Mouse (Mus musculus): ENCODE measurements around the gene Tacc3.

Tacc3 gene

GRCm38 (mm10) chr5:33694848-33695717 is 37.2 kb downstream of the Tacc3 start:
- peak; percentile 40 for DNase-seq (ENCODE audit: low read depth, low spot score)

- DNase-seq (ENCODE audit: low read depth, low spot score): no peak
Measured at GRCm38 (mm10) chr5:33695718-33696121, 37.8 kb downstream of the Tacc3 start.

- no peak for DNase-seq (ENCODE audit: low read depth, low spot score)
Measured at GRCm38 (mm10) chr5:33696430-33696829, 38.5 kb downstream of the Tacc3 start.

GRCm38 (mm10) chr5:33697534-33697933 is 39.6 kb downstream of the Tacc3 start:
- DNase-seq (ENCODE audit: low read depth, low spot score): no peak

GRCm38 (mm10) chr5:33697947-33698512 is 40.1 kb downstream of the Tacc3 start:
- no peak for DNase-seq (ENCODE audit: low read depth, low spot score)

- DNase-seq (ENCODE audit: low read depth, low spot score): no peak
Measured at GRCm38 (mm10) chr5:33698669-33699068, 40.7 kb downstream of the Tacc3 start.

- no peak for DNase-seq (ENCODE audit: low read depth, low spot score)
Measured at GRCm38 (mm10) chr5:33700010-33700409, 42.1 kb downstream of the Tacc3 start.

- DNase-seq (ENCODE audit: low read depth, low spot score): no peak
Measured at GRCm38 (mm10) chr5:33701832-33702231, 43.9 kb downstream of the Tacc3 start.

- DNase-seq (ENCODE audit: low read depth, low spot score): no peak
Measured at GRCm38 (mm10) chr5:33703999-33704398, 46.1 kb downstream of the Tacc3 start.

GRCm38 (mm10) chr5:33704945-33705611 is 47.1 kb downstream of the Tacc3 start:
- no peak for DNase-seq (ENCODE audit: low read depth, low spot score)

GRCm38 (mm10) chr5:33705612-33706349 is 47.9 kb downstream of the Tacc3 start:
- DNase-seq (ENCODE audit: low read depth, low spot score): no peak

- no peak for DNase-seq (ENCODE audit: low read depth, low spot score)
Measured at GRCm38 (mm10) chr5:33706350-33706629, 48.4 kb downstream of the Tacc3 start.

- no peak for DNase-seq (ENCODE audit: low read depth, low spot score)
Measured at GRCm38 (mm10) chr5:33707163-33707562, 49.2 kb downstream of the Tacc3 start.

GRCm38 (mm10) chr5:33709037-33709436 is 51.1 kb downstream of the Tacc3 start:
- DNase-seq (ENCODE audit: low read depth, low spot score): no peak

- no peak for DNase-seq (ENCODE audit: low read depth, low spot score)
Measured at GRCm38 (mm10) chr5:33712550-33712949, 54.6 kb downstream of the Tacc3 start.

GRCm38 (mm10) chr5:33715182-33715581 is 57.3 kb downstream of the Tacc3 start:
- no peak for DNase-seq (ENCODE audit: low read depth, low spot score)

- no peak for DNase-seq (ENCODE audit: low read depth, low spot score)
Measured at GRCm38 (mm10) chr5:33716467-33716866, 58.5 kb downstream of the Tacc3 start.

- no peak for DNase-seq (ENCODE audit: low read depth, low spot score)
Measured at GRCm38 (mm10) chr5:33718460-33718859, 60.5 kb downstream of the Tacc3 start.

- no peak for DNase-seq (ENCODE audit: low read depth, low spot score)
Measured at GRCm38 (mm10) chr5:33720852-33721490, 63.0 kb downstream of the Tacc3 start.

GRCm38 (mm10) chr5:33721541-33722265 is 63.8 kb downstream of the Tacc3 start, which contains the start of gene Fgfr3:
TSS of gene Fgfr3 (plus strand) at chr5:33721674.
- DNase-seq (ENCODE audit: low read depth, low spot score): no peak
